Comparison of ENCODE assay signal across 8 mouse cellular contexts in the genomic region with DNA sequence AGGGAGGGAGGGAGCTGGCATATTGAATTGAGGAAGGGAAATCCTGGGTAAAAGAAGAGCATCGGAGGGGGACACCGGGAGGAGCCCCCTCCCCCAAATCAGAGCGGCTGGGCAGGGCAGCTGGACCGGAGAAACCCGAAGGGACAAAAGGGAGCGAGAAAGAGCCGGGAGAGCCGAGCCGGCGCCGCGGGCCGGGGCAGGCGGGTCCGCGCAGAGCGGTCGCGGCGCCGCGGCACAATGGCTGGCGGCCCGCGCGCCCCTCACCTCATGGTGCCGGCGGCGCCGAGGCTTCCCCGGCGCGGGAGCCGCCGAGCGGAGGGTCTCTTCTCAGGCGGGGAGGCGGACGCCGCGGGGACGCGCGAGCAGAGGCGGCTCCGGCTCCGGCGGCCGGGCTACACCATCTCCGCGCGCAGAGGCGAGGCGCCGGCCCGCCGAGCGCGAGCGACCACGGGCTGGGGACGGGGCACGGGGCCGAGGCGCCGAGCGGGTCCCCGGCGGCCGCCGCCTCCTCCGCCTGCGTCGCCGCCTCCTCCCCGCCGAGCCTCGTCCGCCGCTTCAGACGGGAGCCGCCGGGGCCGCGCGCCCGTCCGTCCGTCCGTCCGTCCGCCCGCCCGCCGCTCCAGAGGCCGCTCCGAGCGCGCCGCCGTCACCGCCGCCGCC. TPM values are rescaled to one million over a fixed set of nuclear protein-coding genes. Genes with fewer than 3 reads are reported as not detected.
DNase-seq lines count a peak whose midpoint lies in the region; ATAC-seq and TF ChIP-seq lines count a peak whose summit lies in the region.

No protein-coding gene starts in this region.

- peak overlapping the region; percentile 96 for H3K4me3 ChIP-seq in gastrocnemius, adult 2 months
- H3K4me3 ChIP-seq in limb, embryonic 11.5 days (ENCODE audit: low read depth, low read length), result peak overlapping the region; percentile 64

- H3K9ac ChIP-seq in limb, embryonic 11.5 days (ENCODE audit: low read length), result peak overlapping the region; percentile 96

- DNase-seq in adrenal gland, adult 2 months, result peak; percentile 52
- DNase-seq in adrenal gland, adult 8-10 months, result no peak
- DNase-seq in ovary, postnatal 36 days (ENCODE audit: low spot score), result peak; percentile 38
- no peak for DNase-seq in ovary, adult 18-20 months (ENCODE audit: low spot score)
- peak; percentile 43 for DNase-seq in gastrocnemius, adult 2 months
- peak; percentile 75 for DNase-seq in limb, embryonic 11.5 days (ENCODE audit: low spot score)
- peak; percentile 75 for DNase-seq in neural tube, embryonic 10.5 days (ENCODE audit: extremely low spot score, low spot score)

- peak; percentile 69 for ATAC-seq in limb, embryonic 11.5 days (ENCODE audit: insufficient number of reproducible peaks, low FRiP score, low TSS enrichment, low read depth)
- ATAC-seq in megakaryocyte progenitor cell, adult 5-6 weeks (replicated peaks; ENCODE audit: poor library complexity), result no peak

- intact Hi-C loops in gastrocnemius, adult 2 months (cut with DNase I), result loop anchor here (5.0 kb wide), 1 partner anchor 87 kb away; no protein-coding TSS in a partner anchor

- no peaks in the 10 kb centered on the region for H3K9me3 ChIP-seq in limb, embryonic 11.5 days (ENCODE audit: control insufficient read depth, low read length)

- H3K4me2 ChIP-seq in limb, embryonic 11.5 days (ENCODE audit: low read depth, severe bottlenecking), result peak overlapping the region; percentile 73

- H3K36me3 ChIP-seq in limb, embryonic 11.5 days (ENCODE audit: control insufficient read depth, insufficient read depth, low read length), result no peaks in the 10 kb centered on the region

- H3K27me3 ChIP-seq in limb, embryonic 11.5 days (ENCODE audit: control insufficient read depth, insufficient read depth, low read length), result no peaks in the 10 kb centered on the region

- H3K4me1 ChIP-seq in limb, embryonic 11.5 days (ENCODE audit: control insufficient read depth, insufficient read depth, low read length), result no peaks in the 10 kb centered on the region

- WGBS in limb, embryonic 11.5 days, result under 1% methylated on average over 62 of the region's 104 CpGs

- no peak for TF ChIP-seq CTCF in gastrocnemius, adult 2 months (IDR thresholded peaks at IDR 0.05)

- H3K27ac ChIP-seq in gastrocnemius, adult 2 months, result peak overlapping the region; percentile 86
- H3K27ac ChIP-seq in limb, embryonic 11.5 days (replicated peaks; ENCODE audit: low read depth, low read length), result peak overlapping the region; percentile 95

RNA-seq across cellular contexts. Expression of gene Enah, which starts 0.4 kb away (rescaled TPM):
- total RNA-seq in adrenal gland, adult 2 months (2021), result 10 to 100 TPM; 64.5 to 69.0 TPM
- 17.3 and 21.9 TPM in 2 replicates for polyA plus RNA-seq in adrenal gland, adult 2 months (2012; rRNA removed)
- 100 to 1,000 TPM in 1 of 4 experiments, 10 to 100 TPM in 3; 62.1 to 126 (median 78.8) TPM for total RNA-seq in adrenal gland, adult 8-10 months (2022)
- total RNA-seq in gastrocnemius, adult 2 months (2021), result 10 to 100 TPM; 31.6 to 73.0 TPM
- polyA plus RNA-seq in limb, embryonic 11.5 days (2014; fragmentation: Nextera tagmentation; extraction: Ambion mirVana), result 28.5 and 29.5 TPM in 2 replicates
- 2.5 and 3.3 TPM in 2 replicates for total RNA-seq in megakaryocyte progenitor cell, adult 5-6 weeks (2015)
- 4.1 and 6.1 TPM in 2 replicates for total RNA-seq in megakaryocyte progenitor cell, adult 5-6 weeks (2017)

Comparison
In these comparisons a context has a peak if more than half of its experiments do, and no peak if none do; other contexts are left out.
1. DNase-seq: peak in adrenal gland, adult 2 months (single experiment), ovary, postnatal 36 days (single experiment), gastrocnemius, adult 2 months (single experiment), limb, embryonic 11.5 days (single experiment) and neural tube, embryonic 10.5 days (single experiment); none in adrenal gland, adult 8-10 months (single experiment) and ovary, adult 18-20 months (single experiment).
2. RNA of gene Enah, which starts 0.4 kb away (total RNA-seq): 62.1 to 126 TPM in adrenal gland, adult 8-10 months, 31.6 to 73.0 TPM in gastrocnemius, adult 2 months and 64.5 to 69.0 TPM in adrenal gland, adult 2 months; 2.5 to 6.1 TPM in megakaryocyte progenitor cell, adult 5-6 weeks; every median in the first group is over 4 times any median in the second.